Mouse (Mus musculus): ENCODE results near the gene Higd1b. TPM values are rescaled to one million over a fixed set of nuclear protein-coding genes. Genes with fewer than 3 reads are reported as not detected.

Higd1b gene
- total and polyA plus RNA-seq, 3 experiments, result 11.0 to 15.2 (median 12.2) TPM

DNA sequence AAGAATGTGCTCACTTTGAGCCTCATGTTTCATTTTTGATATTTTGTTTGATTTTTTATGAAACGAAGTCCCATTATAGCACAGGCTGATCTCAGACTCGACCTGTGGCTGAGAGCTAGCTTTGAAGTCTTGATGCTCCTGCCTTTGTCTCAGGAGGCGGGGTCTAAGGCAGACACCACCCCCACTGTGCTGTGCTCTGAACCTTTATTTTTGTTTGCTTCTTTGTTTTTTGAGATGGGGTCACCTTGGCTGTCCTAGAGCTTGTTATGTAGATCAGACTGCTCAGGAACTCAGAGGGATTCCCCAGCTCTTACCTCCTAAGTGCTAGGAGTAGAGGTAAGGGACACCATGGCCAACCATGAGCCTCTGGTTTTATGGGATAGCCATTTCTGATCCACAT lies 15.2 kb upstream of the Higd1b start:
- no peak for TF ChIP-seq POLR2A (IDR thresholded peaks at IDR 0.05; ENCODE audit: insufficient read depth, low read depth, low read length)
- TF ChIP-seq EP300 (IDR thresholded peaks at IDR 0.05; ENCODE audit: insufficient read depth, low read depth, low read length), result no peak
- no peak for TF ChIP-seq CTCF (IDR thresholded peaks at IDR 0.05)
- peaks cover 7% of the 10 kb centered on the region for H3K4me1 ChIP-seq (ENCODE audit: control insufficient read depth, insufficient read depth, low read length)
- 67% methylated on average over 3 of the region's 3 CpGs for WGBS

DNA sequence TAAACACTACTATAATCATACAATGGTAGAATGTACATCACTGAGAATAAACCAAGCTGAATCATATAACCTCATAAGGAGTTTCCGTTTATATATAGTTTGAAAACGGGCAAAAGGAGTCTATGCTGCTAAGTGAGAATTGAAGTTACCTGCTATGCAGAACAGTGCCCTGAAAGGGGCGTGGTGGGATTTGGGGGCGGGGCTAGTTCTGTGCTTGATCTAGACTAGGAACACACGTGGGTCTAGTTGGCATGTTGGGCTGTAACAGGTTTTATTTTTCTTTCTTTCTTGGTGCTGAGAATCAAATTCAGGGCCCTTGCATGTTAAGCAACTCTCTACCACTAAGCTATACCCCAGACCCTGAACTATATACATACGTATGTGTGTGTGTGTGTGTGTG lies 14.4 kb upstream of the Higd1b start:
- DNase-seq, result no peak
- Histone ChIP-seq H3K79me2 (replicated peaks; ENCODE audit: control insufficient read depth, insufficient read depth, low read length) (no peaks in the 10 kb centered on the region; the same call in 1 of the 2 replicates), H3K27ac (no peak overlapping the region), H3K4me1 (ENCODE audit: control insufficient read depth, insufficient read depth, low read length) (peaks cover 2% of the 10 kb centered on the region), H3K4me3 (no peak overlapping the region), H3K9ac (ENCODE audit: low read depth, low read length) (no peak overlapping the region), H3K27me3 (ENCODE audit: control insufficient read depth, insufficient read depth, low read length) (0 out of 2 replicates have a peak, but pooled peaks cover 1% of the 10 kb centered on the region), H3K36me3 (ENCODE audit: control insufficient read depth, insufficient read depth, low read length) (peaks cover 4% of the 10 kb centered on the region; the same call in 1 of the 2 replicates)
- no peak for TF ChIP-seq POLR2A (IDR thresholded peaks at IDR 0.05; ENCODE audit: insufficient read depth, low read depth, low read length)
- 64% methylated on average over 6 of the region's 6 CpGs for WGBS
- intact Hi-C loops (cut with DNase I), result no loop called here

More for the DNA sequence above, 15.2 kb upstream of the Higd1b start:
- Histone ChIP-seq H3K36me3 (ENCODE audit: control insufficient read depth, insufficient read depth, low read length) (peaks cover 7% of the 10 kb centered on the region; the same call in 1 of the 2 replicates), H3K9ac (ENCODE audit: low read depth, low read length) (no peak overlapping the region), H3K79me2 (replicated peaks; ENCODE audit: control insufficient read depth, insufficient read depth, low read length) (no peaks in the 10 kb centered on the region; the same call in 1 of the 2 replicates), H3K27ac (no peak overlapping the region), H3K27me3 (ENCODE audit: control insufficient read depth, insufficient read depth, low read length) (0 out of 2 replicates have a peak, but pooled peaks cover 1% of the 10 kb centered on the region), H3K4me3 (no peak overlapping the region)
- intact Hi-C loops (cut with DNase I), result no loop called here
- no peak for DNase-seq

DNA sequence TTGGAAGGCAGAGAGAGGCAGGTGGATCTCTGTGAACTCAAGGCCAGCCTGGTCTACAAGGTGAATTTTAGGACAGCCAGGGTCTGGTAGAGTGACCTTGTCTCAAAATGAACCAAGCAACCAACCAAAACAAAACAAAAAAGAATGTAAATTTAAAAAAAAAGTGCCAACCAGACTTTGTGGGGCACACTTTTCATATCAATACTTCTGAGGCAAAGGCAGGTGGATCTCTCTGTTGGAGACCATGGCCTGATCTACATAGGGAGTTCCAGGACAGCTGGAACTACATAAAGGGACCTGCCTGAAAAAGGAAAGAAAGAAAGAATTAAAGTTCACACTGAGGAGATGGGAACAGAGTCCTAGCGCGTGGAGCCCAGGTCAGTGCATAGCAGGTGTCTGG lies 9.2 kb upstream of the Higd1b start:
- Histone ChIP-seq H3K27me3 (ENCODE audit: control insufficient read depth, insufficient read depth, low read length) (0 out of 2 replicates have a peak, but pooled peaks cover 1% of the 10 kb centered on the region), H3K4me3 (no peak overlapping the region), H3K4me1 (ENCODE audit: control insufficient read depth, insufficient read depth, low read length) (no peaks in the 10 kb centered on the region), H3K79me2 (replicated peaks; ENCODE audit: control insufficient read depth, insufficient read depth, low read length) (no peaks in the 10 kb centered on the region), H3K36me3 (ENCODE audit: control insufficient read depth, insufficient read depth, low read length) (no peaks in the 10 kb centered on the region), H3K27ac (no peak overlapping the region), H3K9ac (ENCODE audit: low read depth, low read length) (no peak overlapping the region)
- no peak for DNase-seq
- intact Hi-C loops (cut with DNase I), result no loop called here
- TF ChIP-seq POLR2A (IDR thresholded peaks at IDR 0.05; ENCODE audit: insufficient read depth, low read depth, low read length) (no peak), EP300 (IDR thresholded peaks at IDR 0.05; ENCODE audit: insufficient read depth, low read depth, low read length) (no peak), CTCF (IDR thresholded peaks at IDR 0.05) (no peak)
- whole genome bisulfite sequencing, result 92% methylated on average over 2 of the region's 2 CpGs

DNA sequence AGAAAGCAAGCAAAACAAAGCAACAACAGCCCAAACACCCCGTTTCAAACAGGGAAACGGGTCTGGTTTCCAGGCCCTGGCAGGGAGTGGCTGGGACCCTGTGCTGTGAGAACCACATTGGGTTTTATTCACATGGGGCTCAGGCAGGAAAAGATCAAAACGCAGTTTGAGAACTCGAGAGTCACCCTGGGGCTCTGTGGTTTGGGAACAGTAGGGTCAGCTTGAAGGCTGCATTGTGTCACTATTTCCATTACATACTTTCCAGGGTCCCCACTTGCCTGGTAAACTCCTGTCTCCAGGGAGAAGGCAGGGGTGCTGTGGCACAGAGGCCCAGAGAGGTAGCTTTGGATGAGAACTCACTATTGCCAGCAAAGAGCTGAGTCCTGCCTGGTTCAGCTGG lies 8.6 kb upstream of the Higd1b start:
- H3K27me3 ChIP-seq (ENCODE audit: control insufficient read depth, insufficient read depth, low read length), result 0 out of 2 replicates have a peak, but pooled peaks cover 1% of the 10 kb centered on the region
- TF ChIP-seq POLR2A (IDR thresholded peaks at IDR 0.05; ENCODE audit: insufficient read depth, low read depth, low read length), result no peak
- TF ChIP-seq EP300 (IDR thresholded peaks at IDR 0.05; ENCODE audit: insufficient read depth, low read depth, low read length), result no peak
- no peak for TF ChIP-seq CTCF (IDR thresholded peaks at IDR 0.05)
- intact Hi-C loops (cut with DNase I), result no loop called here
- no peak overlapping the region; the same call in 1 of the 2 replicates for H3K27ac ChIP-seq
- H3K9ac ChIP-seq (ENCODE audit: low read depth, low read length), result no peak overlapping the region
- DNase-seq, result no peak
- 39% methylated on average over 4 of the region's 4 CpGs for WGBS
- H3K4me3 ChIP-seq, result no peak overlapping the region
- H3K79me2 ChIP-seq (replicated peaks; ENCODE audit: control insufficient read depth, insufficient read depth, low read length), result no peaks in the 10 kb centered on the region
- no peaks in the 10 kb centered on the region for H3K4me1 ChIP-seq (ENCODE audit: control insufficient read depth, insufficient read depth, low read length)
- H3K36me3 ChIP-seq (ENCODE audit: control insufficient read depth, insufficient read depth, low read length), result no peaks in the 10 kb centered on the region

DNA sequence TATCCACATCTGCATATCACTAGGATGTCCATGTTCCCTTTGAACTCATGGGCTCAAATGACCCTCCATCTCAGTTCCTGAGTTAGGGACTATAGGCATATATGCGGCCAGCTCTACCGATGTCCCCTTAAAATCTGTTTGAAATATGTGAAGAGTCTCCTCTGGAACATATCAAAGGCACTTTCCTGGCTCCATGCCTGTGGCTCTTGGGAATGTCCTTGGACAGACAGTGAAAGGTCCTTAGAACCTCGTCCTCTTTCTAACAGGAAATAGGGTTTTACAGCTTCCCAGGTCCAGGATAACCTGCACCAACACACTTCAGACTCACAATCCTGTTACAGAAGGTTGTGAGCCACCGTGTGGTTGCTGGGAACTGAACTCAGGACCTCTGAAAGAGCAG lies 5.4 kb upstream of the Higd1b start:
- no peak for DNase-seq
- no peak overlapping the region for H3K9ac ChIP-seq (ENCODE audit: low read depth, low read length)
- H3K79me2 ChIP-seq (replicated peaks; ENCODE audit: control insufficient read depth, insufficient read depth, low read length), result no peaks in the 10 kb centered on the region
- no peaks in the 10 kb centered on the region for H3K36me3 ChIP-seq (ENCODE audit: control insufficient read depth, insufficient read depth, low read length)
- intact Hi-C loops (cut with DNase I), result no loop called here
- H3K27me3 ChIP-seq (ENCODE audit: control insufficient read depth, insufficient read depth, low read length), result no peaks in the 10 kb centered on the region
- no peak overlapping the region for H3K4me3 ChIP-seq
- H3K27ac ChIP-seq, result no peak overlapping the region
- H3K4me1 ChIP-seq (ENCODE audit: control insufficient read depth, insufficient read depth, low read length), result no peaks in the 10 kb centered on the region
- WGBS, result 44% methylated on average over 4 of the region's 4 CpGs
- TF ChIP-seq EP300 (IDR thresholded peaks at IDR 0.05; ENCODE audit: insufficient read depth, low read depth, low read length), result no peak
- TF ChIP-seq POLR2A (IDR thresholded peaks at IDR 0.05; ENCODE audit: insufficient read depth, low read depth, low read length), result no peak
- TF ChIP-seq CTCF (IDR thresholded peaks at IDR 0.05), result no peak

DNA sequence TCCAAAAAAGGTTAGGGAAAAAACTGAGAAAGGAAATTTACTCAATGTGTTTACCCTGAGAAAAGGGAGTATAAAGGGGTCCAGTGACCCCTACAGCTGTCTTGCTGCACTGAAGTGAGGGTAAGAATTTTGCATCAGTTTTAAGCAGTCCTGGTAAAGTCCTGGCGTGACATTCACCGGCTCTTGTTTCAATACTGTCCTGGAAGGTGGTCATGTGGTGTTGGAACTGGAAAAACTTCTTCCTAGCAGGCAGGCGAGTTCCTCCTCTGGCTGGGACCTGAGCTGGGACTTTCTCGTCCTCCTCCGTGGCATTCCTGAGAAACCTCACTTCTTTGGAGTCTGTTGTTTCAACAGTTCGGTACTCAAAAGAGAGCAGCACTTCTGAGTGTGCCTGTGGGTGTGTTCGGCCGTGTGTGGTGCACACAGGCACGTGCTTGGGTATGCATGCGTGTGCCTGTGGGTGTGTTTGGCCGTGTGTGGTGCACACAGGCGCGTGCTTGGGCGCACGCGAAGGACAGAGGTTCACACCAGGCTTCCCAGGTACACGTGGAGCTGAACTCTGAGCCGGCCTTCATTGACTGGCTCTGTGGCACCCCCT lies 2.9 kb upstream of the Higd1b start:
- Histone ChIP-seq H3K79me2 (replicated peaks; ENCODE audit: control insufficient read depth, insufficient read depth, low read length) (no peaks in the 10 kb centered on the region), H3K27me3 (ENCODE audit: control insufficient read depth, insufficient read depth, low read length) (no peaks in the 10 kb centered on the region), H3K4me3 (no peak overlapping the region), H3K27ac (0 out of 2 replicates have a peak overlapping the region, but pooled peaks have one; percentile 17), H3K4me1 (ENCODE audit: control insufficient read depth, insufficient read depth, low read length) (no peaks in the 10 kb centered on the region), H3K36me3 (ENCODE audit: control insufficient read depth, insufficient read depth, low read length) (no peaks in the 10 kb centered on the region), H3K9ac (ENCODE audit: low read depth, low read length) (no peak overlapping the region)
- intact Hi-C loops (cut with DNase I), result no loop called here
- TF ChIP-seq CTCF (IDR thresholded peaks at IDR 0.05) (no peak), EP300 (IDR thresholded peaks at IDR 0.05; ENCODE audit: insufficient read depth, low read depth, low read length) (no peak), POLR2A (IDR thresholded peaks at IDR 0.05; ENCODE audit: insufficient read depth, low read depth, low read length) (no peak)
- 68% methylated on average over 18 of the region's 18 CpGs for WGBS
- DNase-seq, result no peak
